Mouse (Mus musculus) heart, embryonic 11.5 days (tissue): ENCODE measurements around the gene Dcaf12. TPM values are rescaled to one million over a fixed set of nuclear protein-coding genes. Genes with fewer than 3 reads are reported as not detected.

Experiments
- ATAC-seq: fragments of 200-750 bp; cut with Nextera tagmentation; replicated peaks from 2 replicates; pipeline ENCODE4 v1.8.0; 2017; ENCODE audit warnings: moderate library complexity; ENCODE audit not compliant: insufficient number of reproducible peaks, low FRiP score, low TSS enrichment
- H3K27ac ChIP-seq: fragments of 300-500 bp; sonication (generic); 2 replicates; pipeline ENCODE4 v1.5.1; 2014; ENCODE audit warnings: mild to moderate bottlenecking, low read depth, low read length
- H3K27me3 ChIP-seq: fragments of 300-500 bp; sonication (generic); 2 replicates; pipeline ENCODE4 v1.6.1; 2014; ENCODE audit warnings: mild to moderate bottlenecking, low read length, mixed read lengths; ENCODE audit not compliant: control insufficient read depth, insufficient read depth
- H3K36me3 ChIP-seq: fragments of 300-500 bp; sonication (generic); 2 replicates; pipeline ENCODE4 v1.6.1; 2014; ENCODE audit warnings: mild to moderate bottlenecking, low read length, moderate library complexity, mixed read lengths; ENCODE audit not compliant: control insufficient read depth, insufficient read depth
- H3K4me1 ChIP-seq: fragments of 300-500 bp; sonication (generic); 2 replicates; pipeline ENCODE4 v1.6.1; 2014; ENCODE audit warnings: low read length; ENCODE audit not compliant: control insufficient read depth, insufficient read depth
- H3K4me2 ChIP-seq: fragments of 300-500 bp; sonication (generic); 2 replicates; pipeline ENCODE4 v1.6.1; 2014; ENCODE audit warnings: mild to moderate bottlenecking, moderate library complexity
- H3K4me3 ChIP-seq: fragments of 300-500 bp; sonication (generic); 2 replicates; pipeline ENCODE4 v1.5.1; 2014; ENCODE audit warnings: low read depth, low read length
- H3K9ac ChIP-seq: fragments of 300-500 bp; sonication (generic); 2 replicates; pipeline ENCODE4 v1.6.1; 2014; ENCODE audit warnings: mild to moderate bottlenecking, low read depth, low read length, moderate library complexity
- H3K9me3 ChIP-seq: fragments of 300-500 bp; sonication (generic); replicated peaks from 2 replicates; pipeline ENCODE4 v1.6.1; 2016; ENCODE audit warnings: low read length; ENCODE audit not compliant: control insufficient read depth
- WGBS: fragments of 180-500 bp; shearing (Covaris S2); extraction: QIAGEN DNeasy Blood & Tissue Kit; methylation state at CpG from one replicate; pipeline ENCODE4 v1.1.7; 2014; ENCODE audit not compliant: insufficient replicate concordance; 5-methylcytosine and 5-hydroxymethylcytosine counted together
- polyA plus RNA-seq: library from polyadenylated mRNA; unstranded; fragments of >200 nt; fragmentation: Nextera tagmentation; extraction: Ambion mirVana; gene quantifications from 2 replicates; pipeline ENCODE4 v1.2.1, GENCODE M21; 2014

Gene Dcaf12
- polyA plus RNA-seq, 1 experiment from 2014 or later, result 30.6 TPM

DNA sequence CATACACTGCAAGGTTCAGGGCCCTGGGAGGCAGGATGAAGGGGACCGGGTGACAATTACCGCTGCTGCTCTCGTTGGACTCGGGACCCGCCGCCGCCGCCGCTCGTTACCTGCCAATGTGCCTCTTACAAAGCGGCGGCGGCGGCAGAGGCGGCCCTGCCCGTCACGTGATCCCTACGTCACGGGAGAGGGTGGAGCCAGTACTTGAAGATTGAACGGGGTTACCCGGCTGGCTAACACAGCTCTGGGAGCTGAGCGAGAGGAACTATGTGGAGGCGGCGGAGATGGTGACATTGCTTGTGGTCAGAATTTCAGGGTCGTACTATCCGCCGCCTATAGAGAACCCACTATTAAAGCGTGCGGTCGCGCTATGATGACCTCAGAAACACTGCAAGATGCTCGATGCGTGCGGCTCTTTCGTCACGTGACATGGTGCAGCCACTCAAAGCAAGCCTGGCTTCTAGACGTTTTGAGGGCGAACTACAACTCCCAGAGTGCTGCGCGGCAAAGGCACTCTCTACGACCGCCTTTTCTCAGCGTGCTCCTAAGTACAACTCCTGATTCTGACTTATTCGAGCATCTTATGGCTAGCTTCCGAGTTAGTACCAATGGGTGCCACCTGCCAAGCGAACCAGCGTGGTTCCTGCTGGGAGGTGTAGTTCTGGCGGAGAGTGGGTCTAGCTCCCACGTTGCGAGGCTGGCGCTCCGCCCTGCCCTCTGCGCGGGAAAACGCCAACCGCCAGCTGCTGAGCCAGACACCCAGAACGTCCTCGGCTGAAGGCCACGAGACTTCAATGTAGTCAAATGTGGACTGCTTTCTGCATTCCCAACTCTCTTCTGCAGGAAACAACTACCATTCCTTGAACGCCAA is 39.5 kb downstream of the Dcaf12 start, which contains the start of gene Ubap2:
Ubap2 (minus strand) TSS at position 165 of the 871 bp plus-strand sequence.
- Histone ChIP-seq H3K36me3 (0 out of 2 replicates have a peak, but pooled peaks cover 2% of the 10 kb centered on the region), H3K27ac (peak within 1 kb of the TSS; percentile 86), H3K4me3 (peak within 1 kb of the TSS; percentile 79), H3K4me1 (peaks cover 16% of the 10 kb centered on the region), H3K9me3 (no peaks in the 10 kb centered on the region), H3K9ac (peak within 1 kb of the TSS; percentile 94), H3K4me2 (peak within 1 kb of the TSS; percentile 84), H3K27me3 (no peaks in the 10 kb centered on the region)
- peak; percentile 95 for ATAC-seq
- WGBS, result under 1% methylated on average over 60 of the region's 60 CpGs

DNA sequence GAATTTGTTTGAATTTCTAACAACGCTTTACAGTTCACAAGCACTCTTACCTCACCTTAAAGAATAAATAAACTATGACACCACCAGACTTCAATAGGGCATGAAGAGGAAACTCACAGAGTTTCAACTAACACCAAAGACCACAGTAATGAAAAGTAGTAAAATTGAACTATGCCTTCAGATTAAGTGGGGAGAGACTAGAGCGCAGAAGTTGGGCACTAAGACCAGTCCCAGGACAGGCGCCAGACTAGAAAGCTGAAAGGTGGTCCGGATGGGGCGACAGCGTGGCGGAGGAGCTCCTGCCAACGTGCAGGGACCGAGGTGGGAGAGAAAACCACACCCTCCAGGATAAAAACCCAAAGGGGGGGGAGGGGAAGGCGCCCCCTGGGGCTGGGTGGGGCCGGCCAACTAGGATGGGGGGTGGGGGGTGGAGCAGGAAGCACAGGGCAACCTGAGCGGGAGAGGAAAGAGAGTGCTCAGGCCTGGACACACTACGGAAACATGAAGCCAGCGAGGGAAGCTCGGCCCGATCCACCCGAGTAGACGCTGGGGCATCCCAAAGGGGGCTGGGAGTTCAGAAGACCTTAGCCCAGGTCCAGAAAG is 40.2 kb downstream of the Dcaf12 start:
- peak; percentile 70 for ATAC-seq
- under 1% methylated on average over 18 of the region's 18 CpGs for WGBS

DNA sequence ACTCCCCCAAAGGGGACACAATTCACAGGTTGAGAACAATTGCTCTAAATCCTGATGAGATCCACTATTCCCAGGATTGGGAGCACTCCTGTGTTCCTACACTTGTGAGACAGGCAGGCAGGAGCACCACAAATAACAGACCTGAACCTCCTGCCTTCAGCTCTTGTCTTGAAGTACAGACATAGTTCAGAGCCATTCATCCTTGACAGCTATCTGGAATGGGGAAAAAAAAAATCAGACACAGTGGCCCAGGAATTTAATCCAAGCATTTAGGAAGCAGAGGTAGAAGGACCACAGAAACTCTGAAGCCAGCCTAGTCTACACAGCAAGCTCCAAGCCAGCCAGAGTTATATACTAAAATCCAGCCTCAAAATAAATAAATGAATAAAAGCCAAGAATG is 46.6 kb downstream of the Dcaf12 start:
- Histone ChIP-seq H3K36me3 (peaks cover 5% of the 10 kb centered on the region; the same call in 1 of the 2 replicates), H3K27me3 (no peaks in the 10 kb centered on the region), H3K27ac (no peak overlapping the region), H3K4me3 (no peak overlapping the region), H3K9me3 (no peaks in the 10 kb centered on the region), H3K4me1 (peaks cover 7% of the 10 kb centered on the region), H3K9ac (no peak overlapping the region), H3K4me2 (no peak overlapping the region)
- no peak for ATAC-seq

More for the DNA sequence above, 40.2 kb downstream of the Dcaf12 start:
- Histone ChIP-seq H3K4me2 (peak overlapping the region; percentile 84), H3K4me1 (peaks cover 16% of the 10 kb centered on the region), H3K36me3 (peaks cover 5% of the 10 kb centered on the region; the same call in 1 of the 2 replicates), H3K27ac (peak overlapping the region; percentile 86), H3K9ac (peak overlapping the region; percentile 94), H3K27me3 (no peaks in the 10 kb centered on the region), H3K4me3 (peak overlapping the region; percentile 79), H3K9me3 (no peaks in the 10 kb centered on the region)

DNA sequence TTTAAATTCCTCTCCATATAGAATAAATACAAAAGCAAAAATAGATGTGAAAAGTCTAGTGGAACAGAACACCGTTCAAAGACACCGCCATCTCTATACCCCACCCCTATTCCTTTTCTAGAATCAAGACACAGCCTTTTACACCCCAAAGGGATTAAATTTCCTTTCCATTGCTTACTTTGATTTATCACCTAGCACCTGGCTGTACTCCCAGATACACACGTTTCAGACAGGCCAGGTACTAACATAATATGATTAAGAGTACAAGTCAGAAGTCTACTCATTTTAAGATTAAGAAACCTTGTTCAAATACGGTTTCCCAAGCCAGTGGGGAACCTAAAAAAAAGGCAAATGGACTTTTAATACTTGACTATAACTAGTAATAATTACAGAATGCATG is 48.3 kb downstream of the Dcaf12 start:
- Histone ChIP-seq H3K9me3 (no peaks in the 10 kb centered on the region), H3K4me3 (no peak overlapping the region), H3K4me1 (no peaks in the 10 kb centered on the region), H3K27ac (no peak overlapping the region), H3K36me3 (peaks cover 5% of the 10 kb centered on the region; the same call in 1 of the 2 replicates), H3K27me3 (no peaks in the 10 kb centered on the region), H3K4me2 (no peak overlapping the region), H3K9ac (no peak overlapping the region)
- no peak for ATAC-seq
- WGBS, result 89% methylated on average over 4 of the region's 4 CpGs

DNA sequence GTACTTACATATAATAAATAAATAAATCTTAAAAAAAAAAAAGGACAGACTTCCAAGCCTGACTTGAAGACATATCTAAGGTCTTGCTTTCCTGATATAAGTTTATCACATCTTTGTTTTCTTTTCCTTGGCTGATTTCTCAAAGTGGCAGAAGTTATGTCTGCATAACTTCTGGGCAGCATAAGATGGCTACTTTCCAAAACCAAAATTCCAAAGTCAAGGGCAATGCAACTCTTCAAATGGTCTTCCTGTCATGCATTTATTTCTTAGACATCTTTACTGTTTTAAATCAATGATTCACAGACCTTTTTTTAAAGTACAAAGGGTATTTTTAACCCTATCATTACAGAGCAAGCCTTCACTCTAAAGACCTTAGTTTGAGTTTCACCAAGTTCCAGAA is 54.0 kb downstream of the Dcaf12 start:
- H3K36me3 ChIP-seq, result no peaks in the 10 kb centered on the region
- no peak for ATAC-seq
- H3K27ac ChIP-seq, result no peak overlapping the region
- no peaks in the 10 kb centered on the region for H3K27me3 ChIP-seq
- H3K9me3 ChIP-seq, result no peaks in the 10 kb centered on the region
- no peak overlapping the region for H3K9ac ChIP-seq
- no peak overlapping the region for H3K4me3 ChIP-seq
- peaks cover 15% of the 10 kb centered on the region for H3K4me1 ChIP-seq
- H3K4me2 ChIP-seq, result no peak overlapping the region

DNA sequence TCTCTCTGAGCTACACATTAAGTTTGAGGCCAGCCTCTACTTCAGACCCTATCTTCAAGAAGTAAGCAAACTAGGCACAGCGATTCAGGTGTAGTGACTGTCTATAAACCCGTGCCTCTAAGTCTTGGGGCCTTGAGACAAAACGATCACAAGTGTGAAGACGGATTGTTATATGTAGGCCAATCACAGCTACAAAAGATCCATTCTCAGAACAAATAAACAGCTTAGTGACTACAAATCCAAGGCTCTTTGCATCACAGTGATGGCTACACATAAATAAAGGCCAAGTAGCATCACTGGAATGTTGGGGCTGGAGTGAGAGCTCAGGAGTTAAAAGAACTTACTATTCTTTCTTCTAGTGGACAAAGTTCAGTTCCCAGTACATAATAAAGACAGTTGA is 55.7 kb downstream of the Dcaf12 start:
- H3K9ac ChIP-seq, result no peak overlapping the region
- no peak overlapping the region for H3K4me2 ChIP-seq
- no peak overlapping the region for H3K27ac ChIP-seq
- no peak overlapping the region for H3K4me3 ChIP-seq
- H3K9me3 ChIP-seq, result no peaks in the 10 kb centered on the region
- no peaks in the 10 kb centered on the region for H3K36me3 ChIP-seq
- 89% methylated on average over 4 of the region's 4 CpGs for WGBS
- no peak for ATAC-seq
- H3K4me1 ChIP-seq, result peaks cover 16% of the 10 kb centered on the region
- H3K27me3 ChIP-seq, result no peaks in the 10 kb centered on the region

DNA sequence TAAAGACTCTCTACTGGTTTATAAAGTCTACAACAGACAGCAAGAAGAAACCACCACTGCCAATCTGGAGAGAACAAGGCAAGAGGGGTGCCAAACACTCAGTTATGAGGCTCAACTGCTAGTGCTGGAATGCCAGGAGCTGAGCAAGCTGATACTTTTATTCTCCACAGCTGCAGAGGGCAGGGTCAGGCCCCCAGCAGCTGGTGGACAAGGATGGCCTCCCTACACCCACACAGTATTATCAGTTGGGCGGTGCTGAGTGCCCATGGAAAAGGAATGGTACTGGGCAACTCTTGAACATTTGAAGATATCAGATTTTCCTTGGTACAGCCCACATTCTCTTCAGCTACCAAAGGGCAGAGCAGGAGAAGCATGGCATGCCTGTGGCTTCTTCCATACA is 56.9 kb downstream of the Dcaf12 start:
- H3K9me3 ChIP-seq, result no peaks in the 10 kb centered on the region
- no peaks in the 10 kb centered on the region for H3K36me3 ChIP-seq
- no peaks in the 10 kb centered on the region for H3K27me3 ChIP-seq
- WGBS, result 63% methylated on average over 1 of the region's 1 CpGs
- H3K9ac ChIP-seq, result no peak overlapping the region
- H3K27ac ChIP-seq, result 0 out of 2 replicates have a peak overlapping the region, but pooled peaks have one; percentile 41
- no peak overlapping the region for H3K4me2 ChIP-seq
- no peak overlapping the region for H3K4me3 ChIP-seq
- ATAC-seq, result no peak
- H3K4me1 ChIP-seq, result peaks cover 19% of the 10 kb centered on the region

DNA sequence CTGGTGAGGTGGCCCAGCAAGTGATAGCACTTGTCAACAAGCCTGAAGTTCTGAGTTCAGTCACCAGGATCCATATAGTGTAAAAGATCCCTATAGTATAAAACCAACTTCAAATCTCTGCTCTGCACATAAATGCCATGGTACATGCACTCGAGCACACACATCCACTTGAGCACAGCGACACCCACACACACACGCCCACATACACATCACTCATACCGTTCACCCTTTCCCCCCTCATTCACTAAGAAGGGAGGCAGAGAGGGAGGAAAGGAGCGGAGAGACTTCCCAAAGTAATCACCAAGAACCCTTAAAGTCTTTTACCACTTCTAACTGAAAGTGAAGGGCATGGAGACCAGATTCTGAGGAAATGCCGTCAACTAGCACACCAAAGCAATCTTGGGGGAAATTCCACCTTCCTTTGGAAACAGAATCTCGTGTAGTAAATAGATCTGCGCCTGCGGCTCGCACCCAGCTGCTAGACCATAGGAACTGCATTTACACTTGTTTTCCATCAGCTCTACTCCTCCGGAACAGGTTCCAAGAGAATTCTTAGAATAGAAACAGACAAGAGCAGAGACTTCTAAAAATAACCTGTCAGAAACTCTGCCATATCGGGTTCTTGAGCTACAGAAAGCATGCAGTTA is 59.0 kb downstream of the Dcaf12 start:
- H3K4me2 ChIP-seq, result peak overlapping the region; percentile 52
- peaks cover 19% of the 10 kb centered on the region for H3K4me1 ChIP-seq
- H3K27me3 ChIP-seq, result no peaks in the 10 kb centered on the region
- WGBS, result 55% methylated on average over 12 of the region's 12 CpGs
- H3K27ac ChIP-seq, result peak overlapping the region; percentile 84
- H3K4me3 ChIP-seq, result peak overlapping the region; percentile 16; the same call in 1 of the 2 replicates
- peak overlapping the region; percentile 52; the same call in 1 of the 2 replicates for H3K9ac ChIP-seq
- H3K9me3 ChIP-seq, result no peaks in the 10 kb centered on the region
- H3K36me3 ChIP-seq, result 0 out of 2 replicates have a peak, but pooled peaks cover 3% of the 10 kb centered on the region
- ATAC-seq, result no peak
